Comparison of ENCODE assay signal across 9 mouse cellular contexts in the genomic region with DNA sequence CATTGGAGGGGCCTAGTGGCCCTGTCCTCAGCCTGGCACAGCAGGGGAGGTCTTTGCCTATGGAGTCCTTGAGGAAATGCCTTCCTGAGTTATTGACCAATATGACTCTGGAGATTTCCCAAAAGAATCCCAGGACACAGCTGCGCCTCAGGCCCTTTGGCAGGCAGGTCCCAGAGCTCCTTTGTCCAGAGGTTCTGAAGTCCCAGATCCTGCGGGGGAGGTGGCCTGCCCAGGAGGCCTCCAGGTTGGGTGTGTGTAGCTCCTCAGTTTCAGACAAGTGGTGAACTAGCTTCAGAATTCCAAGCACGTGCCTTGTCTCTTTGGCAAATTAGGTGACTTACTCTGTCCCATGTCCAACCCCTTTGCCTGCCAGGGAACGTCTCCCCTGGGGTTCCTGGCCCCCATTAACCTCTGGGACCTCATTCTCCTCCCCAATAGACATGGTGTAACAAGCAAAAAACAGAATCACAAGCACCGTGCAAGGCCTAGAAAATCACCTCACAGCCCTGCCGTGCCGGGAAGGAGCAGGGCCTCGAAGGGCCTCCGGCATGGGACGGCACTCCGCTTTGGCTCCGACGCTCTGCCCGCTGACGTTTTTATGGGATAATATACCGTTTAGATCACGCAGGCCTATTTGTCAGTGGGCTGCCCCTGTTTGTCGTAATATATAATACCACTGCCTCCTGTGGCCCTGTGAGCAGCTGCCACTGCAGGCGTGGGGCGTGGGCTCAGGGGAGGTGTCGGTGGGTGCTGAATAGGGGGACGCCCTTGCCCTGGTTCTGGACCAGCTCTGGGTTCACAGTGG. TPM values are rescaled to one million over a fixed set of nuclear protein-coding genes. Genes with fewer than 3 reads are reported as not detected.
A peak's percentile ranks its signal among the peaks of the same experiment; 100 is the strongest.
DNase-seq lines count a peak whose midpoint lies in the region; ATAC-seq and TF ChIP-seq lines count a peak whose summit lies in the region.
"Had no signal": no experiment of that assay in that cellular context is flagged by ENCODE, and none has a peak within 500 bp of the region (broad histone marks: within the 10 kb centered on the region; RNA-seq: fewer than 3 reads in every experiment).

No protein-coding gene starts in this region.

- H3K27ac ChIP-seq in gastrocnemius, adult 2 months = peak overlapping the region; percentile 99
- H3K27ac ChIP-seq in ES-Bruce4 (ENCODE audit: insufficient read depth, low read length) = peak overlapping the region; percentile 49
- peak overlapping the region; percentile 61; the same call in 1 of the 2 replicates for H3K27ac ChIP-seq in limb, embryonic 14.5 days (replicated peaks; ENCODE audit: low read depth, low read length)

- peaks cover 9% of the 10 kb centered on the region for H3K4me1 ChIP-seq in ES-Bruce4 (ENCODE audit: control insufficient read depth, insufficient read depth, low read length)
- H3K4me1 ChIP-seq in limb, embryonic 14.5 days (ENCODE audit: control insufficient read depth, insufficient read depth, low read length) = peaks cover 76% of the 10 kb centered on the region

- ATAC-seq in limb, embryonic 14.5 days (ENCODE audit: low FRiP score, low read depth) = 0 out of 2 replicates have a peak, but pooled peaks have one; percentile 7

- intact Hi-C loops in gastrocnemius, adult 2 months (cut with DNase I) = no loop called here
- intact Hi-C loops in gastrocnemius, postnatal 36 days (cut with DNase I) = no loop called here

- no peaks in the 10 kb centered on the region for H3K27me3 ChIP-seq in ES-Bruce4 (ENCODE audit: control insufficient read depth, insufficient read depth, low read length, poor library complexity, severe bottlenecking)
- H3K27me3 ChIP-seq in limb, embryonic 14.5 days (ENCODE audit: control insufficient read depth, insufficient read depth, low read length) = no peaks in the 10 kb centered on the region

- WGBS in limb, embryonic 14.5 days = 15% methylated on average over 22 of the region's 22 CpGs

- no peak for TF ChIP-seq CTCF in gastrocnemius, adult 2 months (IDR thresholded peaks at IDR 0.05)
- TF ChIP-seq CTCF in ES-Bruce4 (IDR thresholded peaks at IDR 0.05; ENCODE audit: low read depth, low read length) = no peak

- no peaks in the 10 kb centered on the region for H3K36me3 ChIP-seq in ES-Bruce4 (ENCODE audit: control insufficient read depth, insufficient read depth, low read length, poor library complexity, severe bottlenecking)
- 0 out of 2 replicates have a peak, but pooled peaks cover under 1% of the 10 kb centered on the region for H3K36me3 ChIP-seq in limb, embryonic 14.5 days (ENCODE audit: control insufficient read depth, insufficient read depth, low read length)

- H3K9ac ChIP-seq in ES-Bruce4 (ENCODE audit: low read depth, poor library complexity, severe bottlenecking) = peak overlapping the region; percentile 20
- no peak overlapping the region; the same call in 1 of the 2 replicates for H3K9ac ChIP-seq in limb, embryonic 14.5 days (ENCODE audit: low read depth, low read length, severe bottlenecking)

- TF ChIP-seq EP300 in ES-Bruce4 (IDR thresholded peaks at IDR 0.05; ENCODE audit: insufficient read depth, low read depth, low read length) = 0 out of 2 replicates have a peak, but pooled peaks have one; percentile 8

- DNase-seq in gastrocnemius, adult 2 months = no peak
- DNase-seq in gastrocnemius, postnatal 36 days = no peak
- DNase-seq in forelimb bud, embryonic 11.5 days (ENCODE audit: low read depth, low spot score) = peak; percentile 56
- DNase-seq in limb, embryonic 14.5 days (ENCODE audit: low spot score) = no peak
- DNase-seq in B cell, adult 2 months = no peak
- DNase-seq in T-cell, adult 2 months (ENCODE audit: low spot score) = no peak
- no peak for DNase-seq in urinary bladder, postnatal 14 days (ENCODE audit: low spot score)
- DNase-seq: gastrocnemius, postnatal 14 days had no signal

- peak overlapping the region; percentile 24 for H3K4me2 ChIP-seq in limb, embryonic 14.5 days (replicated peaks; ENCODE audit: low read depth, low read length, severe bottlenecking)

- H3K9me3 ChIP-seq in ES-Bruce4 (replicated peaks; ENCODE audit: control insufficient read depth, insufficient read depth, low read length, poor library complexity, severe bottlenecking) = no peaks in the 10 kb centered on the region
- H3K9me3 ChIP-seq in limb, embryonic 14.5 days (ENCODE audit: control insufficient read depth, low read length) = no peaks in the 10 kb centered on the region

- TF ChIP-seq POLR2A in ES-Bruce4 (IDR thresholded peaks at IDR 0.05; ENCODE audit: insufficient read depth, low read length) = no peak
- TF ChIP-seq POLR2A in limb, embryonic 14.5 days (IDR thresholded peaks at IDR 0.05; ENCODE audit: borderline replicate concordance, extremely low read depth, insufficient read depth, insufficient read length) = no peak

- H3K4me3 ChIP-seq in gastrocnemius, adult 2 months = no peak overlapping the region
- no peak overlapping the region for H3K4me3 ChIP-seq in ES-Bruce4 (ENCODE audit: low read depth, low read length)
- no peak overlapping the region for H3K4me3 ChIP-seq in limb, embryonic 14.5 days (replicated peaks; ENCODE audit: low read length)

RNA-seq across cellular contexts. Expression of gene Bahcc1, which starts 10.2 kb away (rescaled TPM):
- total RNA-seq in gastrocnemius, adult 2 months (2021) = 1 to 10 TPM; 3.5 to 5.3 TPM
- total RNA-seq in gastrocnemius, postnatal 36 days (2021) = 1 to 10 TPM; 2.3 to 4.1 TPM
- 21.2 and 21.6 TPM in 2 replicates for polyA plus RNA-seq in ES-Bruce4 (2011; ENCODE audit: insufficient read depth, insufficient read length, low read depth, missing spikeins)
- polyA plus RNA-seq in limb, embryonic 14.5 days (2012; rRNA removed) = 22.9 and 28.3 TPM in 2 replicates
- 14.0 and 14.9 TPM in 2 replicates for polyA plus RNA-seq in limb, embryonic 14.5 days (2014; fragmentation: Nextera tagmentation; extraction: Ambion mirVana)

Comparison
In these comparisons a context has a peak if more than half of its experiments do, and no peak if none do; other contexts are left out.
1. H3K27ac ChIP-seq: peak in every context shown above with its lines; median percentile 99 in gastrocnemius, adult 2 months; 61 in limb, embryonic 14.5 days; 49 in ES-Bruce4.